Mouse (Mus musculus): Measurements from ENCODE around the gene Galr2. TPM values are rescaled to one million over a fixed set of nuclear protein-coding genes. Genes with fewer than 3 reads are reported as not detected.

Galr2 gene
- 0.53 and 0.56 TPM in 2 replicates for polyA plus RNA-seq (2016; fragmentation: Nextera tagmentation; extraction: Ambion mirVana)

GRCm38 (mm10) chr11:116280751-116281663 lies at the start of gene Galr2:
Galr2 (plus strand) TSS chr11:116280939.
- no peak for ATAC-seq (ENCODE audit: low FRiP score)
- Histone ChIP-seq H3K36me3 (no peaks in the 10 kb centered on the region), H3K4me3 (peak within 1 kb of the TSS; percentile 31), H3K4me2 (replicated peaks) (peak within 1 kb of the TSS; percentile 52), H3K27me3 (peaks cover 65% of the 10 kb centered on the region), H3K27ac (no peak within 1 kb of the TSS), H3K4me1 (peaks cover 14% of the 10 kb centered on the region), H3K9ac (peak within 1 kb of the TSS; percentile 41; the same call in 1 of the 2 replicates), H3K9me3 (replicated peaks) (no peaks in the 10 kb centered on the region)
- 6% methylated on average over 48 of the region's 48 CpGs for WGBS

DNA sequence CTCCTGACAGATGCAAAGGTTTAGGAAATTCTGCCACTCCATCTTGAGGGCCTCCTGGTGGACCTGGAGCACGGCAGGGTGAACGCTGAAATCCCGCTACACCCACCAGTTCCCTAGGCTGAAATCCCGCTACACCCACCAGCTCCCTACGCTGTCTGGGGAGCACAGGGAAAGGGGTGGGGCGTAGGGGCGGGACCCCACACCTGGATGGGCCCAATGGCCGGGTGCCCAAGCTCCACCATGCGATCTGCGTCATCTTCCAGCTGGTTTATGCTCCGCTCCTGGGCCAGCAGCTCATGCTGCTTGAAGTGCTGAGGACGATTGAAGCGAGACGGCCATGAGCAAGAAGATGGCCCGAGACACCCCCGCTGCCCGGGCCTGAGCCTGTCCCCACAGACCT lies 48.3 kb upstream of the Galr2 start:
- Histone ChIP-seq H3K4me3 (no peak overlapping the region), H3K27me3 (peaks cover 43% of the 10 kb centered on the region), H3K36me3 (no peaks in the 10 kb centered on the region), H3K4me2 (replicated peaks) (peak overlapping the region; percentile 14; the same call in 1 of the 2 replicates), H3K9me3 (replicated peaks) (no peaks in the 10 kb centered on the region), H3K27ac (no peak overlapping the region), H3K4me1 (peaks cover 2% of the 10 kb centered on the region; the same call in 1 of the 2 replicates), H3K9ac (0 out of 2 replicates have a peak overlapping the region, but pooled peaks have one; percentile 13)
- WGBS: 28% methylated on average over 17 of the region's 17 CpGs
- no peak for ATAC-seq (ENCODE audit: low FRiP score)

- no peak for ATAC-seq (ENCODE audit: low FRiP score)
- H3K4me2 ChIP-seq (replicated peaks): no peak overlapping the region
- no peak overlapping the region for H3K4me3 ChIP-seq
- no peaks in the 10 kb centered on the region for H3K9me3 ChIP-seq (replicated peaks)
- peaks cover 50% of the 10 kb centered on the region for H3K27me3 ChIP-seq
- WGBS: 82% methylated on average over 8 of the region's 8 CpGs
- no peak overlapping the region for H3K27ac ChIP-seq
- peaks cover 9% of the 10 kb centered on the region for H3K4me1 ChIP-seq
- no peak overlapping the region for H3K9ac ChIP-seq
- no peaks in the 10 kb centered on the region for H3K36me3 ChIP-seq
Observed at GRCm38 (mm10) chr11:116234901-116235300, 45.8 kb upstream of the Galr2 start.

- Histone ChIP-seq H3K4me3 (0 out of 2 replicates have a peak within 1 kb of the TSS, but pooled peaks have one; percentile 3), H3K36me3 (no peaks in the 10 kb centered on the region), H3K27me3 (peaks cover 44% of the 10 kb centered on the region), H3K4me1 (peaks cover 18% of the 10 kb centered on the region), H3K4me2 (replicated peaks) (peak within 1 kb of the TSS; percentile 22; the same call in 1 of the 2 replicates), H3K9me3 (replicated peaks) (no peaks in the 10 kb centered on the region), H3K9ac (no peak within 1 kb of the TSS), H3K27ac (no peak within 1 kb of the TSS)
- ATAC-seq (ENCODE audit: low FRiP score): no peak
- 15% methylated on average over 30 of the region's 31 CpGs for WGBS
Observed at GRCm38 (mm10) chr11:116237742-116238395, 42.9 kb upstream of the Galr2 start, which contains the start of gene Evpl. Evpl (minus strand) TSS chr11:116238077.

DNA sequence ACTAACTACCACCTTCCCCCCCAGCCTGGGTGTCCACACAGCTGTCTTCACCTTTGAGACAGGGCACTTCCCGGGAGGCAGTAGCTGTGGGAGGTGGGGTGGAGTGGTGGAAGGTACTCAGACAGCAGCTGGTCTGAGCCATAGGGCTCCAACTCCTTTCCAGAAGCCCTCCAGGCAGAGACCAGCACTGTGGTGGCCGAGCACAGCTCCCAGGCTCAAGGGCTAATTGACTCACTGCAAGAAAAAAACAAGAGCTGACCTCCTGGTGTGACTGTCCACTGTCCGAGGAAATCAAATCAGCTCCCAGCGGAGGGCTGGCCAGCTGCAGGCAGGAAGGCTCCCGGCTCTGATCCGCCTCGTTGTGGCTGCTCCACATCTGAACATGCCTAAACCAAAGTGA lies 40.9 kb upstream of the Galr2 start:
- Histone ChIP-seq H3K4me3 (no peak overlapping the region), H3K36me3 (peaks cover 13% of the 10 kb centered on the region), H3K27ac (no peak overlapping the region), H3K9me3 (replicated peaks) (no peaks in the 10 kb centered on the region), H3K9ac (no peak overlapping the region), H3K27me3 (peaks cover 33% of the 10 kb centered on the region), H3K4me2 (replicated peaks) (no peak overlapping the region), H3K4me1 (peaks cover 17% of the 10 kb centered on the region)
- no peak for ATAC-seq (ENCODE audit: low FRiP score)
- 15% methylated on average over 7 of the region's 7 CpGs for WGBS

DNA sequence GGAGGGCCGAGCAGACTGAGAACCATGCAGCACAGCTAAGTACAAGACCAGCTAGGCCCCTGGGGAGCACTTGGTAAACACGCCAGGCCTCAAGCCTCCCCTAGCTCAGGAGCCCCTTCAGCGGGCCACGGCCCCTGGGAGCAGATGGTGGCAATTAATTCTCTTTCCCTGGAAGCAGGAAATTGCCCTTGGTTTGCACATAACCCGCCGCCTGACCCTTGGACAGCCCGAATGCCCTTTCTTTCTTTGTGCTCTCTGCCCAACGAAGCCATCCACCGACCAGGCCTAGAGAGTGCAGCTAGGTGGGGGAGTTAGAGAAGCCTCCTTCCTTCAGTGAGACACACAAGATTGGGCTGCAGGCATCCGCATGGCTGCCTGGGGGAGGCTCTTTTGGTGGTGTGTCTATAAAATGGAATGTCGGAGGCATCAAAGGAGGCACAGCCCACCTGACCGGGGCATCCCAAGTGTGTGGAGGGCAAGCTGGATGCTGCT lies 38.9 kb upstream of the Galr2 start:
- peaks cover 17% of the 10 kb centered on the region for H3K4me1 ChIP-seq
- peaks cover 33% of the 10 kb centered on the region for H3K36me3 ChIP-seq
- H3K9me3 ChIP-seq (replicated peaks): no peaks in the 10 kb centered on the region
- no peak overlapping the region for H3K4me3 ChIP-seq
- H3K4me2 ChIP-seq (replicated peaks): no peak overlapping the region
- H3K27ac ChIP-seq: no peak overlapping the region; the same call in 1 of the 2 replicates
- no peak for ATAC-seq (ENCODE audit: low FRiP score)
- H3K9ac ChIP-seq: peak overlapping the region; percentile 39
- WGBS: 43% methylated on average over 12 of the region's 12 CpGs
- peaks cover 20% of the 10 kb centered on the region for H3K27me3 ChIP-seq

DNA sequence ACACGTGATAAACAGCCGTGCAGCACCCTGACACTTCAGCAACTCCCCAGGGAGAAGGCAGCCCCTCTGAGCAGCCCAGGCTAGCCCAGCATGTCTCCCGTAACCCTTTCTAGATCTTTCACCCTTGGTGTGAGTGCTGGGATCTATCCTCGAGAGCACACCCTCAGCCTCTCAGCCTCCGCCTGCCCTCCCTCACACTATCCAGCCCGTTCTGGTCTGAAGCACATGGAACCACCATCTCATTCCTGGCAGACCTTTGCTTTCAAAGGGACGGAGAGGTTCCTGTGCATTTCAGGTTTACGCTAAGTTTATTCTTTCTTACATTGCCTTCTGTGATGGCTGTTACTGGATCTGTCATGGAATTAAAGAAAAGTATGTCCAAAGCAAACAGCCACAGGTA lies 36.2 kb upstream of the Galr2 start:
- 88% methylated on average over 8 of the region's 8 CpGs for WGBS
- no peak overlapping the region for H3K9ac ChIP-seq
- H3K27me3 ChIP-seq: no peaks in the 10 kb centered on the region
- peaks cover 61% of the 10 kb centered on the region for H3K36me3 ChIP-seq
- no peak overlapping the region for H3K4me3 ChIP-seq
- H3K9me3 ChIP-seq (replicated peaks): no peaks in the 10 kb centered on the region
- no peak overlapping the region for H3K4me2 ChIP-seq (replicated peaks)
- peaks cover 13% of the 10 kb centered on the region for H3K4me1 ChIP-seq
- no peak for ATAC-seq (ENCODE audit: low FRiP score)
- no peak overlapping the region for H3K27ac ChIP-seq

GRCm38 (mm10) chr11:116245616-116246015 lies 35.1 kb upstream of the Galr2 start:
- ATAC-seq (ENCODE audit: low FRiP score): no peak
- H3K9me3 ChIP-seq (replicated peaks): no peaks in the 10 kb centered on the region
- H3K9ac ChIP-seq: no peak overlapping the region
- H3K27me3 ChIP-seq: no peaks in the 10 kb centered on the region
- no peak overlapping the region for H3K4me3 ChIP-seq
- WGBS: 73% methylated on average over 6 of the region's 6 CpGs
- peaks cover 72% of the 10 kb centered on the region for H3K36me3 ChIP-seq
- H3K27ac ChIP-seq: no peak overlapping the region
- H3K4me1 ChIP-seq: peaks cover 9% of the 10 kb centered on the region
- H3K4me2 ChIP-seq (replicated peaks): no peak overlapping the region

DNA sequence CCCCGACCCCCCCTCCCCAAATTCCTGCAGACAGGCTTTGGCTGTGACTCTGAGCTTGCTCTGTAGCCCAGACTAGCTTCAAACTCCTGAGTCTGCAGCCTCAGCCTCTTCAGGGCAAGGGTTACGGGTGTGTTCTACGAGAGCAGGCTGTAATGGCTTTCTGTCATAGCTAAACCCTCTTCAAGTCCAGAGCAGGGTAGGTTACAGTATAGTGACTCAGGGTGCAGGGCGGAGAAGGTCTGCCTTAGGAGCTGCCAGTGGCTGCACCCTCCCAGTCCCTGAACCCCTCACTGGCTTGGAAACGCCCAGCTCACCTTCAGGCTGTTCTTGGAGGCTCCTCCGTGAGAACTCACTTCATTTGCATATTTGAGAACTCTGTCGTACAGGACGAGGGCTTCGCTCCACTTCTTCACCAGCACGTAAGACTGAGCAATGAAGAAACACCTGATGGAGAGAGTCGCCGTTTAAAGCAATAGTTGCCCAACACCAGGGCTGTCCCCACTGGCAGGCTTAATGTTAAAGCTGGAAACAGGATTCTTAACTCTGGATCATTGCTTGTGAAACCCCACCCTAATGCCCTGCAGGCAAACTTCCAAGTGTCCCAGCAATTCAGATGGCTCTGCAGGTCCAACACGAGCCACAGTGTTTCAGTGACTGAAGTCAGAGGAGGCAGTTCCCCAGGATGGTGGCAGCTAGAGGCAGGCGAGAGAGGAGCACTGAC lies 33.1 kb upstream of the Galr2 start:
- H3K36me3 ChIP-seq: peaks cover 92% of the 10 kb centered on the region
- no peaks in the 10 kb centered on the region for H3K27me3 ChIP-seq
- H3K4me1 ChIP-seq: no peaks in the 10 kb centered on the region
- H3K9me3 ChIP-seq (replicated peaks): no peaks in the 10 kb centered on the region
- ATAC-seq (ENCODE audit: low FRiP score): no peak
- H3K4me3 ChIP-seq: no peak overlapping the region
- H3K9ac ChIP-seq: peak overlapping the region; percentile 6; the same call in 1 of the 2 replicates
- H3K27ac ChIP-seq: no peak overlapping the region
- no peak overlapping the region for H3K4me2 ChIP-seq (replicated peaks)
- WGBS: 85% methylated on average over 14 of the region's 14 CpGs

GRCm38 (mm10) chr11:116250898-116251297 lies 29.8 kb upstream of the Galr2 start:
- no peak for ATAC-seq (ENCODE audit: low FRiP score)
- Histone ChIP-seq H3K27ac (no peak overlapping the region), H3K36me3 (peaks cover 98% of the 10 kb centered on the region), H3K27me3 (no peaks in the 10 kb centered on the region), H3K4me1 (no peaks in the 10 kb centered on the region), H3K4me2 (replicated peaks) (no peak overlapping the region), H3K9ac (no peak overlapping the region), H3K9me3 (replicated peaks) (no peaks in the 10 kb centered on the region), H3K4me3 (no peak overlapping the region)
- 90% methylated on average over 8 of the region's 8 CpGs for WGBS

DNA sequence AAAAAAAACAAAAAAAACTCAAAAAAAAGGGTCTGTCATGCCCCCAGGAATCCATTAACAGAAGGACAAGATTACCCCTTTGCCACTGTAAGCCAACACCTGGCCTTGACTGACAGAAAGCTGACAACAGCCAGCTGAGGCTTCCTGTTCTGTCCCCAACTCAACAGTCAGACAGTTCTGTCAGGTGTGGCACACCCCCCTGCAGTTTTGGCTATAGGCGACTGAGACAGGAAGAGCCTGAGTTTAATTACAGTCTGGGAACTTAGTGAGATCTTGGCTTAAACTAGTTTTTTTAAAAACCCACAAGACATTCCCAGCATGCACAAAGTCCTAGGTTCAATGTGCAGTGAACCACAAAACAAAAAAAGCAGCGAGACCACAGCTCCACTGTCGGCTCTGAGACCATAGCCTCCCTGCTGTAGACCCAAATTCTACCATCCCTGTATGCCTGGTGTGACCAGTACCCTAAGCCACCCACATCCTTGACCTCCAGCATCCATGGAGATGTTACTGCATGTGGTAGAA lies 27.6 kb upstream of the Galr2 start:
- 85% methylated on average over 3 of the region's 3 CpGs for WGBS
- Histone ChIP-seq H3K4me3 (no peak overlapping the region), H3K9ac (no peak overlapping the region), H3K27ac (no peak overlapping the region), H3K36me3 (peaks cover 93% of the 10 kb centered on the region), H3K9me3 (replicated peaks) (no peaks in the 10 kb centered on the region), H3K4me1 (no peaks in the 10 kb centered on the region), H3K27me3 (no peaks in the 10 kb centered on the region), H3K4me2 (replicated peaks) (no peak overlapping the region)
- no peak for ATAC-seq (ENCODE audit: low FRiP score)

Measured in hindbrain, embryonic 12.5 days (tissue).